Mouse (Mus musculus) liver, embryonic 13.5 days (tissue): ENCODE measurements around the gene Angptl4. TPM values are rescaled to one million over a fixed set of nuclear protein-coding genes. Genes with fewer than 3 reads are reported as not detected.
"Not testable (repeated sequence)": the region's sequence is repeated elsewhere in the genome, so short reads cannot be mapped to it uniquely, and the experiment has no call there.

ENCODE experiments used
- ATAC-seq: fragments of 200-750 bp; cut with Nextera tagmentation; 2 replicates; pipeline ENCODE4 v1.8.0; 2017; ENCODE audit warnings: low read depth, mild to moderate bottlenecking, moderate number of reproducible peaks, moderate library complexity
- DNase-seq: peaks from one replicate; pipeline ENCODE4 v3.0.0; 2022
- H3K27ac ChIP-seq: fragments of 300-500 bp; sonication (generic); 2 replicates; pipeline ENCODE4 v1.5.1; 2015; ENCODE audit warnings: moderate library complexity, mild to moderate bottlenecking, inconsistent platforms
- H3K27me3 ChIP-seq: fragments of 300-500 bp; sonication (generic); 2 replicates; pipeline ENCODE4 v1.6.1; 2015; ENCODE audit warnings: mild to moderate bottlenecking, inconsistent platforms
- H3K36me3 ChIP-seq: fragments of 300-500 bp; sonication (generic); 2 replicates; pipeline ENCODE4 v1.6.1; 2015; ENCODE audit warnings: mild to moderate bottlenecking, inconsistent platforms
- H3K4me1 ChIP-seq: fragments of 300-500 bp; sonication (generic); replicated peaks from 2 replicates; pipeline ENCODE4 v1.6.1; 2015; ENCODE audit warnings: inconsistent platforms
- H3K4me2 ChIP-seq: fragments of 300-500 bp; sonication (generic); 2 replicates; pipeline ENCODE4 v1.6.1; 2015; ENCODE audit warnings: inconsistent platforms, mild to moderate bottlenecking, moderate library complexity
- H3K4me3 ChIP-seq: fragments of 300-500 bp; sonication (generic); replicated peaks from 2 replicates; pipeline ENCODE4 v1.5.1; 2015; ENCODE audit warnings: mild to moderate bottlenecking, inconsistent platforms
- H3K9ac ChIP-seq: fragments of 300-500 bp; sonication (generic); 2 replicates; pipeline ENCODE4 v1.6.1; 2015; ENCODE audit warnings: mild to moderate bottlenecking, inconsistent platforms
- H3K9me3 ChIP-seq: fragments of 300-500 bp; sonication (generic); replicated peaks from 2 replicates; pipeline ENCODE4 v1.6.1; 2016; ENCODE audit warnings: inconsistent platforms
- WGBS: fragments of 180-500 bp; shearing (Covaris S2); methylation state at CpG from one replicate; pipeline ENCODE4 v1.1.7; 2015; ENCODE audit not compliant: insufficient replicate concordance; 5-methylcytosine and 5-hydroxymethylcytosine counted together
- polyA plus RNA-seq: library from polyadenylated mRNA; unstranded; fragments of >200 nt; fragmentation: Nextera tagmentation; extraction: Ambion mirVana; gene quantifications from 2 replicates; pipeline ENCODE4 v1.2.1, GENCODE M21; 2015

The Angptl4 gene
- polyA plus RNA-seq: 18.9 and 20.2 TPM in 2 replicates

DNA sequence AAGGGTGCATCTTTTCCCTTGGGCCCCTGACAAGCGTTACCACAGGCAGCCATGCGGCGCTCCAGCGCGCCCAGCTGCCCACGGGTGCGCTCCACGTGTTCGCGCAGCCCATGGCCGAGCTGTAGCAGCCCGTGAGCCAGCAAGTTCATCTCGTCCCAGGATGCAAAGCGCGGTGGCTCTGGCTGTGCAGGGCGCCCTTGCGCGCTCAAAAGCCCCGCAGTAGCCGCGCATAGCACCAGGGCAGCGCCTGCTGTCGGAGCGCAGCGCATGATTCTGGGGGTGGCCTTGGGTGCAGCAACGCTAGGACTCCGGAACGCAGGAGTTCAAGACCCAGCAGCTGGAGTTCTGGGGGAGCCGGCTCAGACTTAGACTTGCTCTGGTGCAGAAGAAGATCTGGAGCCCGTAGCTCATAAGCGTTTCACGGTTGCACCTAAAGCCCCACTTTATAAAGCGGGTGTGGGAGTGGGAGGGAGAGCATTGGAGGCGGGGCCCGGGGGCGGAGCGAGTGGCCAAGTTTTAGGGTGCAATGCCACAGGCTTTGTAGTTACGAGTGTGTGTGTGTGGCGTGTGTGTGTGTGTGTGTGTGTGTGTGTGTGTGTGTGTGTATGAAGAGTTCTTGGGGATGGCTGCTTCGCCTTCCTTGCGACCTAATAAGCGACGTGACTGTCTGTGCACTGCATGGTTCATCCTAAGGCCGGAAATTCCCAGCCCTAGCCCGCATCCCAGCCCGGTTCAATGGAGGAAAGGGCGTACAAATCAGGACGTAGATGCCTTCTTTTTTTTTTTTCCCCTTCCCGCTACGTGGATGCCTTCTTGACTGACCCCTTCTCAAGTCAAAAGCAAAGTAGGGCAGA, at the start of gene Angptl4:
Angptl4 (minus strand) TSS at position 707 of the 854 bp plus-strand sequence.
- Histone ChIP-seq H3K36me3 (peaks cover 25% of the 10 kb centered on the region), H3K4me1 (peaks cover 46% of the 10 kb centered on the region), H3K27ac (peak within 1 kb of the TSS; percentile 77), H3K4me3 (peak within 1 kb of the TSS; percentile 66), H3K9ac (peak within 1 kb of the TSS; percentile 71), H3K27me3 (0 out of 2 replicates have a peak, but pooled peaks cover 11% of the 10 kb centered on the region), H3K9me3 (no peaks in the 10 kb centered on the region), H3K4me2 (peak within 1 kb of the TSS; percentile 87)
- WGBS: 1% methylated on average over 50 of the region's 50 CpGs
- DNase-seq: peak; percentile 68
- ATAC-seq: peak; percentile 87

DNA sequence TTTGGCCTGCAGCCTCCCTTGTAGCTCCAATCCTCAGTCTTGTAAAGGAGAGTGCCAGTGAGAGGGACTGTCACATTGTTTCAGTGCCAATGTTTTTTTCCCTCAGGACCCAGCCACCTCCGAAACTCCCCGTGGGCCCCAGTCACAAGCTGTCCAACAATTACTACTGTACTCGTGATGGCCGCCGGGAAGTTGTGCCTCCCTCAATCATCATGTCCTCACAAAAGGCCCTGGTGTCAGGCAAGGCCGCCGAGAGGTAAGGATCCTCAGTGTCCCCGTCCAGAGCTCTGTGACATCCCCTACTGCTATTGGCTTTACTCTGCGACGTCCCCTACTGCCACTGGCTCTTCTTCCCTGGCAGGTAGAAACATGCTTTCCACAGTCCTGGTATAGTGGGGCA, 47.9 kb upstream of the Angptl4 start:
- H3K4me3 ChIP-seq: no peak overlapping the region
- ATAC-seq (no peak), DNase-seq (no peak)
- H3K9ac ChIP-seq: no peak overlapping the region
- 0 out of 2 replicates have a peak overlapping the region, but pooled peaks have one; percentile 39 for H3K27ac ChIP-seq
- H3K9me3 ChIP-seq: no peaks in the 10 kb centered on the region
- H3K36me3 ChIP-seq: peaks cover 51% of the 10 kb centered on the region
- 87% methylated on average over 10 of the region's 10 CpGs for WGBS
- peaks cover 29% of the 10 kb centered on the region for H3K4me1 ChIP-seq
- H3K27me3 ChIP-seq: no peaks in the 10 kb centered on the region
- H3K4me2 ChIP-seq: no peak overlapping the region

DNA sequence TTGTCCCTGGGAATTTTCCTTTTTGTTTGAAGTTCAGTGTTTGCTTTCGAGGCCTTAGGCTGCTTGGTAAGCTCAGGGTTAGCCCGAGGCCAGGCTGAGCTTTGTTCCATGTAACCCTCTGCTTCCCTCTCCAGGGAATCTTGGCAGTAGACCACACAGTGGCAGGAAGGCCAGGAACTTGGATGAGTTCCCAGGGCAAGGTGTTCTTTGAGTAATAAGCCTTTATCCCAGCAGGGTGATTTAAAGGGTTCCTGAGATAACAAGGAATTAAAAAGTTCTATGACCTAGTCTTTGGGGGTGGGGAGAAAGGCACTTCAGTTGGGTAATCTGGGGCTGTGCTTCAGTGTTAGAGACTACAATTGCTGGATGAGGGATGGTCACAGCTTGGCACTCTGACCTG, 47.3 kb upstream of the Angptl4 start:
- H3K27me3 ChIP-seq: no peaks in the 10 kb centered on the region
- peaks cover 44% of the 10 kb centered on the region for H3K36me3 ChIP-seq
- H3K9me3 ChIP-seq: no peaks in the 10 kb centered on the region
- H3K4me1 ChIP-seq: peaks cover 29% of the 10 kb centered on the region
- DNase-seq: no peak
- H3K4me3 ChIP-seq: no peak overlapping the region
- no peak overlapping the region for H3K4me2 ChIP-seq
- H3K27ac ChIP-seq: peak overlapping the region; percentile 39; the same call in 1 of the 2 replicates
- 50% methylated on average over 2 of the region's 2 CpGs for WGBS
- no peak for ATAC-seq
- no peak overlapping the region for H3K9ac ChIP-seq

GRCm38 (mm10) chr17:33826850-33827249, 45.2 kb upstream of the Angptl4 start:
- Histone ChIP-seq H3K4me2 (no peak overlapping the region), H3K36me3 (peaks cover 44% of the 10 kb centered on the region), H3K9me3 (no peaks in the 10 kb centered on the region), H3K4me1 (peaks cover 50% of the 10 kb centered on the region), H3K27ac (no peak overlapping the region), H3K27me3 (no peaks in the 10 kb centered on the region), H3K9ac (no peak overlapping the region), H3K4me3 (no peak overlapping the region)
- no peak for ATAC-seq
- 1% methylated on average over 3 of the region's 3 CpGs for WGBS
- peak; percentile 60 for DNase-seq

- DNase-seq: no peak
Observed at GRCm38 (mm10) chr17:33825462-33825861, 43.8 kb upstream of the Angptl4 start.

GRCm38 (mm10) chr17:33824997-33825330, 43.3 kb upstream of the Angptl4 start:
- H3K9me3 ChIP-seq, H3K27me3 ChIP-seq, DNase-seq, ATAC-seq: not testable (repeated sequence)
- H3K9ac ChIP-seq: peak overlapping the region; percentile 89
- H3K36me3 ChIP-seq: peaks cover 45% of the 10 kb centered on the region
- H3K27ac ChIP-seq: peak overlapping the region; percentile 85
- H3K4me1 ChIP-seq: peaks cover 67% of the 10 kb centered on the region
- H3K4me2 ChIP-seq: peak overlapping the region; percentile 82
- peak overlapping the region; percentile 86 for H3K4me3 ChIP-seq
- 2% methylated on average over 6 of the region's 6 CpGs for WGBS

More at GRCm38 (mm10) chr17:33825462-33825861, 43.8 kb upstream of the Angptl4 start:
- H3K4me2 ChIP-seq: peak overlapping the region; percentile 82
- H3K9ac ChIP-seq: peak overlapping the region; percentile 89
- ATAC-seq: no peak
- H3K27ac ChIP-seq: peak overlapping the region; percentile 32; the same call in 1 of the 2 replicates
- WGBS: 77% methylated on average over 8 of the region's 8 CpGs
- peak overlapping the region; percentile 86 for H3K4me3 ChIP-seq
- no peaks in the 10 kb centered on the region for H3K9me3 ChIP-seq
- H3K27me3 ChIP-seq: no peaks in the 10 kb centered on the region
- H3K36me3 ChIP-seq: peaks cover 45% of the 10 kb centered on the region
- H3K4me1 ChIP-seq: peaks cover 62% of the 10 kb centered on the region

DNA sequence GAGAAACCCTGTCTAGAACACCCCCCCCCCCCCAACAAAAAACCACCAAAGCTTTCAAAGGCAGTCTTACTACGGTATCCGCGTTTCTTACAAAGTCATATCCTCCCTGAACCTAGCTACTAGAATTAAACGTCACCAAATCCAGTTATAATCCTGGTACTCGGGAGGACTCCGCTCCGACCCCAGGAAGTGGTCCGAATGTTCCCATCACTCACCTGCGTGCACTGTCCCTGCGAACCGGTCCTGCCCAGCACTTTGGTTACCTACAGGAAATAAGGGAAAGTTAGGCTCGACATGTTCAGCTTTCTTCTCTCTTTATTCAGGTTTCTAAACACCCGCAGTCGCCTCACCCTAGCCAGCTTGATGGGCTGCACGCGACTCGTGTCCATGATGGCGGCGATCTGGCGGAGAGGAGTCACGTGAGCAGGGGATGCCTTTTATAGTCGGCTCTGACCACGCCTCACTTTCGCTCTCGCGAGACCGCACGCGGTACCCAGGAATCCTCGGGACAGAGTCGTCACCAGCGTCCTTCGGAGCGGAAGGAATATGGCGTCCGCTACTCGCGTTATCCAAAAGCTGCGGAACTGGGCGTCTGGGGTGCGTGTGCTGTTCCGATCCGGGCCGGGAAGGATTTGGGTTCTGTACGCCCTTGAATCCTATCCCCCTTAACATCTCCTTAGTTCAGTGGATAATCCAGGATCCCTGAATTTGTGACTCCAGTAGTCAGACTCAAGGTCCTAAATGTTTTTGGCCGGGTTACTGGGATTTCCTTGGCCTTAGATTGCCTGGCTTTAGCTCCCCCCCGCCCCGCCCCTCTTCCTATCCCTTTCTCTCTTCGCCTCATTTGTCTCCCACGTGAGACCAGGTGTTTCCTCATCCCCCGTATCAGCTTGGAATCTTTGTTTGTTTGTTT, 42.7 kb upstream of the Angptl4 start, which contains the start of the genes Rps28 and Ndufa7:
Rps28 (minus strand) TSS at position 479 of the 913 bp plus-strand sequence.
Ndufa7 (plus strand) TSS at position 489 of the 913 bp plus-strand sequence.
- H3K9ac ChIP-seq: peak within 1 kb of the TSS; percentile 89
- H3K36me3 ChIP-seq: peaks cover 46% of the 10 kb centered on the region
- no peaks in the 10 kb centered on the region for H3K27me3 ChIP-seq
- H3K4me3 ChIP-seq: peak within 1 kb of the TSS; percentile 86
- DNase-seq: peak; percentile 98
- peak; percentile 88 for ATAC-seq
- no peaks in the 10 kb centered on the region for H3K9me3 ChIP-seq
- H3K27ac ChIP-seq: peak within 1 kb of the TSS; percentile 85
- peaks cover 73% of the 10 kb centered on the region for H3K4me1 ChIP-seq
- H3K4me2 ChIP-seq: peak within 1 kb of the TSS; percentile 82
- under 1% methylated on average over 51 of the region's 51 CpGs for WGBS

DNA sequence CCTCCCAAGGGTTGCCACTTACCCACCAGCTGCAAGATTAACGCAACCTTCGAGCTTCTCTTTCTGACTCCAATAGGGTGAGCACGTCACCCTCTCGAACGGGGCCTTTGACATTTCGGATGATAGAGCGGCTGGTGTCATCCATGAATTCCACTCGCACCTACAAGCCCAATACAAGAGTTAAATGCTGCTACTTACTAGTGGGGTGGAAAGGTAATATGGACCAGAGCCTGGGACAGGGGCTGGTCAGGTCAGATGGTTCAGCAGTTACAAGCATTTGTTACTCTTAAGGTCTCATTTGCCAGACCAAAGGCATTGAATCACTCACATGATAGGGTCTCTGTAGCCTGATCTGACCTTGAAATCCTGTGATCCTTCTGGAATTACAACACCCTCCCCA, 41.5 kb upstream of the Angptl4 start:
- Histone ChIP-seq H3K9ac (peak overlapping the region; percentile 89), H3K36me3 (peaks cover 57% of the 10 kb centered on the region), H3K27ac (peak overlapping the region; percentile 74), H3K4me3 (peak overlapping the region; percentile 86), H3K4me1 (peaks cover 83% of the 10 kb centered on the region), H3K4me2 (peak overlapping the region; percentile 82)
- not testable (repeated sequence) for H3K9me3 ChIP-seq, H3K27me3 ChIP-seq, DNase-seq, ATAC-seq
- 45% methylated on average over 8 of the region's 8 CpGs for WGBS

DNA sequence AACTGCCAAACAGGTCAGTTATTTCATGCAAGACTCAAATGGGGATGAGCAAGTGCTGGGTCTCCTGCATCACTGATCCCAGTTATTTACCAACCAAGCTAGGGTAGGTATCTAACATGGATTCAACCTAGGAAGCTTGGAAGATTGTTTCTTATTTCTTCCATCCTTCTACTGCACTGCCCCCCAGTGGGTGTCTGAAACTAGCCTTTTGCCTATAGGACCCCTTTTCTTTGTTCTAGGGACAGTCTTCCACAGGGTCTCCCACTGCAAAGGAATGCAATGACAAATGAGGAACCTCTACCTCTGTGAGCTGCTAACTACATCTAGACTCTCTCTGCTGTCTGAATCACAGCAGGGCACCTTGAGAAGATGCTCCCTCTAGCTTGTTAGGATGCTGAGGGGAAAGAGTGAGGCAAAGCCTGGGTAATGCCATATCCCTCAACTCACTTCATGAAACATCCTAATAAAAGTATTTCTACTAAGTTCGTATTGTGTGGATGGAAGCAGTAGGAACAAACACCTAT, 40.9 kb upstream of the Angptl4 start:
- Histone ChIP-seq H3K4me1 (peaks cover 83% of the 10 kb centered on the region), H3K9me3 (no peaks in the 10 kb centered on the region), H3K4me3 (peak overlapping the region; percentile 86), H3K36me3 (peaks cover 56% of the 10 kb centered on the region), H3K4me2 (peak overlapping the region; percentile 82), H3K9ac (peak overlapping the region; percentile 89), H3K27me3 (no peaks in the 10 kb centered on the region), H3K27ac (peak overlapping the region; percentile 12; the same call in 1 of the 2 replicates)
- 70% methylated on average over 1 of the region's 1 CpGs for WGBS
- DNase-seq (no peak), ATAC-seq (no peak)

DNA sequence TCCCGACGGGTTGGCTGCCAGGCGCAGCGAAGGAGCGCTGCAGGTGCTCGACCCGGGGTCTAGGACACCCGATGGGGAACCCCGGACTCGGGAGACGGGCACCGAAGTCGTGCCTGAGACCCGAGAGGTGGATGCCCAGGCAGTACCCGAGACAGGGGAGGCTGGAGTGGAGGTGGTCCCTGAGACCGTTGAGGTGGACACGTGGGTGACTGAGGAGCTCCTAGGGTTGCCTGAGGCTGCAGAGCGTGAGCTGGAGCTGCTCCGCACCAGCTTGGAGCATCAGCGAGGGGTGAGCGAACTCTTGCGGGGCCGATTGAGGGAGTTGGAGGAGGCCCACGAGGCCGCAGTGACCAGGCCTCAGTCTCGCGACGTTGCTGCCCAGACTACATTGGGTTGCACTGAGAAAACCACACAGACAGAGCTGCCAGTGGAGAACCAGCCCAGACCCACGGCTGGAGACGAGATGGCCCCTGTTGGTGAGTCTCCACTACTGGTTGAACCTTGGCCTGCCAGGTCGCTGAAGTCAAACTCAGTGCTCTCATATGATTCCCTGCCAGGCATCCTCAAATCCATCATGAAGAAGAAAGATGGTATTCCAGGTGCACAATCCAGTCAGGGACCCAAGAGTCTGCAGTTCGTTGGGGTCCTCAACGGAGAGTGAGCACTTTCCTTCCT, 36.5 kb upstream of the Angptl4 start:
- peak overlapping the region; percentile 86 for H3K9ac ChIP-seq
- peak overlapping the region; percentile 81 for H3K27ac ChIP-seq
- 24% methylated on average over 33 of the region's 33 CpGs for WGBS
- ATAC-seq (peak; percentile 9; the same call in 1 of the 2 replicates), DNase-seq (no peak)
- H3K4me3 ChIP-seq: peak overlapping the region; percentile 68
- peaks cover 68% of the 10 kb centered on the region for H3K4me1 ChIP-seq
- H3K9me3 ChIP-seq: no peaks in the 10 kb centered on the region
- H3K27me3 ChIP-seq: peaks cover 6% of the 10 kb centered on the region; the same call in 1 of the 2 replicates
- peak overlapping the region; percentile 98 for H3K4me2 ChIP-seq
- peaks cover 49% of the 10 kb centered on the region for H3K36me3 ChIP-seq
